Mouse (Mus musculus): ENCODE measurements around the gene Ttc21a.

- no peak for TF ChIP-seq POLR2A (IDR thresholded peaks at IDR 0.05; ENCODE audit: borderline replicate concordance, control insufficient read depth, low read depth, low read length)
- no peak for TF ChIP-seq CTCF (IDR thresholded peaks at IDR 0.05; ENCODE audit: control insufficient read depth, insufficient read depth, low read length)
These were observed 61.4 kb downstream of the Ttc21a start for GRCm38 (mm10) chr9:119998776-119999175.
